Mouse (Mus musculus): Measurements from ENCODE around the gene Wdr46.

- TF ChIP-seq CTCF (IDR thresholded peaks at IDR 0.05) (no peak), EP300 (IDR thresholded peaks at IDR 0.05; ENCODE audit: insufficient read depth, low read depth, low read length) (no peak)
Observed at GRCm38 (mm10) chr17:33950131-33950625, 9.7 kb downstream of the Wdr46 start.

All from heart, adult 2 months (tissue).